Mouse (Mus musculus): ENCODE data around the gene Them7.

GRCm38 (mm10) chr2:105317556-105318184, 93.5 kb downstream of the Them7 start:
- TF ChIP-seq POLR2A (IDR thresholded peaks at IDR 0.05; ENCODE audit: extremely low read depth, insufficient read depth, low read length) (no peak), CTCF (IDR thresholded peaks at IDR 0.05; ENCODE audit: extremely low read depth, insufficient read depth, low read length) (no peak)

Data from cortical plate, adult 2 months (tissue).